Mouse (Mus musculus) MEL (cell line): ENCODE results near the gene Sbpl. TPM values are rescaled to one million over a fixed set of nuclear protein-coding genes. Genes with fewer than 3 reads are reported as not detected.
A peak's percentile ranks its signal among the peaks of the same experiment; 100 is the strongest.

ENCODE experiments used
- DNase-seq: peaks from one replicate; pipeline ENCODE4 v3.0.0; 2011; ENCODE audit warnings: low read depth, low spot score
- H3K27ac ChIP-seq: 2 replicates; pipeline ENCODE4 v1.5.1; 2012; ENCODE audit warnings: low read depth, mild to moderate bottlenecking, control low read depth, low read length, moderate library complexity; ENCODE audit not compliant: control insufficient read depth
- H3K27me3 ChIP-seq, 2 experiments: fragments of 150-350 bp in 1 of 2; sonication (generic) in 1 of 2; 2 replicates each; pipeline ENCODE4 v1.6.1; 2012; ENCODE audit warnings: low read length in 2 of 2, mild to moderate bottlenecking in 2 of 2, improper control_type of control experiment in 1 of 2, moderate library complexity in 1 of 2; ENCODE audit not compliant: insufficient read depth in 2 of 2, control insufficient read depth in 1 of 2
- H3K36me3 ChIP-seq, 2 experiments: 2 replicates each; pipeline ENCODE4 v1.6.1; 2012 to 2014; ENCODE audit warnings: low read length in 2 of 2, improper control_type of control experiment in 1 of 2, inconsistent platforms in 1 of 2, mild to moderate bottlenecking in 1 of 2; ENCODE audit not compliant: insufficient read depth in 2 of 2, control insufficient read depth in 1 of 2
- H3K4me1 ChIP-seq, 2 experiments: fragments of 150-350 bp in 1 of 2; sonication (generic) in 1 of 2; 2 replicates each; pipeline ENCODE4 v1.6.1; 2012; ENCODE audit warnings: low read length in 2 of 2, improper control_type of control experiment in 1 of 2, mild to moderate bottlenecking in 1 of 2; ENCODE audit not compliant: insufficient read depth in 2 of 2, control insufficient read depth in 1 of 2
- H3K4me3 ChIP-seq, 2 experiments: fragments of 150-350 bp in 1 of 2; sonication (generic) in 1 of 2; 2 replicates each; pipeline ENCODE4 v1.5.1; 2012; ENCODE audit warnings: low read depth in 2 of 2, low read length in 2 of 2, mild to moderate bottlenecking in 2 of 2, moderate library complexity in 2 of 2, control low read depth in 1 of 2, improper control_type of control experiment in 1 of 2; ENCODE audit not compliant: control insufficient read depth in 1 of 2, insufficient read depth in 1 of 2
- H3K79me2 ChIP-seq: 2 replicates; pipeline ENCODE4 v1.6.1; 2012; ENCODE audit warnings: mild to moderate bottlenecking, low read length, moderate library complexity; ENCODE audit not compliant: control insufficient read depth, poor library complexity, insufficient read depth
- H3K9ac ChIP-seq: 2 replicates; pipeline ENCODE4 v1.6.1; 2012; ENCODE audit warnings: low read depth, mild to moderate bottlenecking, control low read depth, low read length, moderate library complexity; ENCODE audit not compliant: control insufficient read depth, poor library complexity, severe bottlenecking
- H3K9me3 ChIP-seq: fragments of 150-350 bp; sonication (generic); replicated peaks from 2 replicates; pipeline ENCODE4 v1.6.1; 2012; ENCODE audit warnings: mild to moderate bottlenecking, low read length, improper control_type of control experiment, moderate library complexity; ENCODE audit not compliant: insufficient read depth
- CHD1 ChIP-seq: IDR thresholded peaks from 2 replicates; pipeline ENCODE4 v1.6.1; 2012; ENCODE audit warnings: low read depth, mild to moderate bottlenecking, inconsistent platforms, low read length, improper control_type of control experiment
- CHD2 ChIP-seq: IDR thresholded peaks from 2 replicates; pipeline ENCODE4 v1.6.1; 2011; ENCODE audit warnings: low read length, improper control_type of control experiment
- CTCF ChIP-seq, 3 experiments: IDR thresholded peaks in 2 of 3; conservative IDR thresholded peaks in 1 of 3; 2 replicates each; pipeline ENCODE4 v1.5.1; 2011 to 2012; ENCODE audit warnings: low read length in 3 of 3, low read depth in 2 of 3, mild to moderate bottlenecking in 2 of 3, improper control_type of control experiment in 1 of 3, inconsistent platforms in 1 of 3, mixed read lengths in 1 of 3, moderate library complexity in 1 of 3; ENCODE audit not compliant: control insufficient read depth in 1 of 3, insufficient read depth in 1 of 3, poor library complexity in 1 of 3, severe bottlenecking in 1 of 3
- EP300 ChIP-seq, 2 experiments: IDR thresholded peaks; 2 replicates each; pipeline ENCODE4 v1.6.1; 2011; ENCODE audit warnings: improper control_type of control experiment in 2 of 2, low read length in 2 of 2, low read depth in 1 of 2, mild to moderate bottlenecking in 1 of 2
- GABPA ChIP-seq: IDR thresholded peaks from 2 replicates; pipeline ENCODE4 v1.6.1; 2012; ENCODE audit warnings: low read depth, mild to moderate bottlenecking, inconsistent platforms, low read length, improper control_type of control experiment, moderate library complexity
- GATA1 ChIP-seq: IDR thresholded peaks from 2 replicates; pipeline ENCODE4 v1.6.1; 2011; ENCODE audit warnings: low read depth, low read length, improper control_type of control experiment
- MAX ChIP-seq: IDR thresholded peaks from 2 replicates; pipeline ENCODE4 v1.6.1; 2011; ENCODE audit warnings: low read length, improper control_type of control experiment
- MAZ ChIP-seq: IDR thresholded peaks from 2 replicates; pipeline ENCODE4 v1.6.1; 2012; ENCODE audit warnings: low read depth, mild to moderate bottlenecking, inconsistent platforms, low read length, improper control_type of control experiment
- MEF2A ChIP-seq: IDR thresholded peaks from 2 replicates; pipeline ENCODE4 v1.6.1; 2014; ENCODE audit warnings: low read depth, mild to moderate bottlenecking, inconsistent platforms, low read length, improper control_type of control experiment; ENCODE audit not compliant: poor library complexity, insufficient replicate concordance, severe bottlenecking; ENCODE audit errors: extremely low read depth
- MXI1 ChIP-seq: IDR thresholded peaks from 2 replicates; pipeline ENCODE4 v1.6.1; 2011; ENCODE audit warnings: mild to moderate bottlenecking, low read depth, low read length, improper control_type of control experiment
- MYB ChIP-seq: IDR thresholded peaks from 2 replicates; pipeline ENCODE4 v1.6.1; 2011; ENCODE audit warnings: mild to moderate bottlenecking, low read depth, low read length, improper control_type of control experiment
- MYC ChIP-seq: IDR thresholded peaks from 2 replicates; pipeline ENCODE4 v1.6.1; 2011; ENCODE audit warnings: low read depth, mild to moderate bottlenecking, low read length, improper control_type of control experiment, moderate library complexity
- NELFE ChIP-seq: IDR thresholded peaks from 2 replicates; pipeline ENCODE4 v1.6.1; 2011; ENCODE audit warnings: low read depth, low read length, improper control_type of control experiment
- RAD21 ChIP-seq: IDR thresholded peaks from 2 replicates; pipeline ENCODE4 v1.6.1; 2011; ENCODE audit warnings: mild to moderate bottlenecking, low read depth, low read length, improper control_type of control experiment
- SMC3 ChIP-seq: IDR thresholded peaks from 2 replicates; pipeline ENCODE4 v1.6.1; 2011; ENCODE audit warnings: low read depth, low read length, improper control_type of control experiment
- TAL1 ChIP-seq: IDR thresholded peaks from 2 replicates; pipeline ENCODE4 v1.6.1; 2012; ENCODE audit warnings: mild to moderate bottlenecking, inconsistent platforms, low read length, moderate library complexity, mixed read lengths
- TBP ChIP-seq: IDR thresholded peaks from 2 replicates; pipeline ENCODE4 v1.8.0; 2011; ENCODE audit warnings: low read depth, low read length, improper control_type of control experiment
- TCF12 ChIP-seq: IDR thresholded peaks from 2 replicates; pipeline ENCODE4 v1.6.1; 2014; ENCODE audit warnings: low read depth, mild to moderate bottlenecking, inconsistent platforms, low read length, improper control_type of control experiment, moderate library complexity
- UBTF ChIP-seq: IDR thresholded peaks from 2 replicates; pipeline ENCODE4 v1.6.1; 2012; ENCODE audit warnings: low read depth, mild to moderate bottlenecking, inconsistent platforms, low read length, improper control_type of control experiment, moderate library complexity, borderline replicate concordance; ENCODE audit not compliant: insufficient read depth
- USF2 ChIP-seq, 2 experiments: IDR thresholded peaks; 2 replicates each; pipeline ENCODE4 v1.6.1; 2011 to 2012; ENCODE audit warnings: improper control_type of control experiment in 2 of 2, low read length in 2 of 2, borderline replicate concordance in 1 of 2, inconsistent platforms in 1 of 2, low read depth in 1 of 2, mild to moderate bottlenecking in 1 of 2; ENCODE audit not compliant: insufficient read depth in 1 of 2
- ZC3H11A ChIP-seq: IDR thresholded peaks from 2 replicates; pipeline ENCODE4 v1.6.1; 2012; ENCODE audit warnings: low read depth, mild to moderate bottlenecking, inconsistent platforms, low read length, improper control_type of control experiment
- polyA plus RNA-seq, 2 experiments: library from polyadenylated mRNA; stranded (reverse) in 1 of 2; unstranded in 1 of 2; fragments of >175 nt in 1 of 2; fragments of >200 nt in 1 of 2; gene quantifications; 2 replicates each; pipeline versions ENCODE4 v1.2.1 to v1.2.4; 2012; ENCODE audit warnings: low replicate concordance in 2 of 2, low read depth in 1 of 2; ENCODE audit not compliant: insufficient read length in 2 of 2, insufficient read depth in 1 of 2, missing spikeins in 1 of 2
- total RNA-seq: library from RNA; depleted of rRNA; stranded (reverse); fragments of 300-350 nt; gene quantifications from 2 replicates; pipeline ENCODE4 v1.2.3, GENCODE M21; 2012

Gene Sbpl
- total and polyA plus RNA-seq, 3 experiments = not detected

GRCm38 (mm10) chr17:23993559-23994428 is 38.7 kb upstream of the Sbpl start (continued):
- no peak for TF ChIP-seq MYB
- TF ChIP-seq RAD21 = peak; percentile 65
- TF ChIP-seq EP300 (IDR thresholded peaks at IDR 0.05; ENCODE audit: low read depth in 1 of 2, low read length in 2 of 2) = no peak
- TF ChIP-seq GABPA = no peak
- TF ChIP-seq, all 39 proteins: peak for 18

GRCm38 (mm10) chr17:23992789-23993553 is 37.9 kb upstream of the Sbpl start:
- Histone ChIP-seq H3K79me2 (no peaks in the 10 kb centered on the region), H3K9me3 (no peaks in the 10 kb centered on the region), H3K4me1 (peaks cover 0 to 3% of the 10 kb centered on the region in 2 experiments; a peak in 1 of 4 replicates), H3K36me3 (no peaks in the 10 kb centered on the region), H3K27me3 (peaks cover 2 to 7% of the 10 kb centered on the region in 2 experiments; a peak in 3 of 4 replicates), H3K27ac (no peak overlapping the region), H3K4me3 (peak overlapping the region; percentile 7 to 39; a peak in 3 of 4 replicates), H3K9ac (peak overlapping the region; percentile 50)
- TF ChIP-seq USF2 (IDR thresholded peaks at IDR 0.05; ENCODE audit: borderline replicate concordance in 1 of 2, insufficient read depth in 1 of 2, low read depth in 1 of 2, low read length in 2 of 2) = no peak
- TF ChIP-seq ZC3H11A = no peak
- no peak for TF ChIP-seq TAL1
- no peak for TF ChIP-seq NELFE
- no peak for TF ChIP-seq CHD2
- TF ChIP-seq MAX = no peak
- TF ChIP-seq CHD1 = no peak
- TF ChIP-seq MAZ = no peak
- no peak for TF ChIP-seq MYB
- TF ChIP-seq GATA1 = no peak
- TF ChIP-seq TBP = no peak
- TF ChIP-seq MYC = no peak
- TF ChIP-seq TCF12 = no peak
- TF ChIP-seq MXI1 = no peak
- TF ChIP-seq MEF2A = no peak
- no peak for TF ChIP-seq SMC3
- no peak for TF ChIP-seq UBTF
- no peak for TF ChIP-seq CTCF (IDR thresholded peaks at IDR 0.05 in 2 of 3, conservative IDR thresholded peaks at IDR 0.05 in 1 of 3; ENCODE audit: control insufficient read depth in 1 of 3, insufficient read depth in 1 of 3, low read depth in 2 of 3, low read length in 3 of 3, poor library complexity in 1 of 3, severe bottlenecking in 1 of 3)
- DNase-seq = no peak
